8 mouse cellular contexts compared by ENCODE assay signal in the genomic region with DNA sequence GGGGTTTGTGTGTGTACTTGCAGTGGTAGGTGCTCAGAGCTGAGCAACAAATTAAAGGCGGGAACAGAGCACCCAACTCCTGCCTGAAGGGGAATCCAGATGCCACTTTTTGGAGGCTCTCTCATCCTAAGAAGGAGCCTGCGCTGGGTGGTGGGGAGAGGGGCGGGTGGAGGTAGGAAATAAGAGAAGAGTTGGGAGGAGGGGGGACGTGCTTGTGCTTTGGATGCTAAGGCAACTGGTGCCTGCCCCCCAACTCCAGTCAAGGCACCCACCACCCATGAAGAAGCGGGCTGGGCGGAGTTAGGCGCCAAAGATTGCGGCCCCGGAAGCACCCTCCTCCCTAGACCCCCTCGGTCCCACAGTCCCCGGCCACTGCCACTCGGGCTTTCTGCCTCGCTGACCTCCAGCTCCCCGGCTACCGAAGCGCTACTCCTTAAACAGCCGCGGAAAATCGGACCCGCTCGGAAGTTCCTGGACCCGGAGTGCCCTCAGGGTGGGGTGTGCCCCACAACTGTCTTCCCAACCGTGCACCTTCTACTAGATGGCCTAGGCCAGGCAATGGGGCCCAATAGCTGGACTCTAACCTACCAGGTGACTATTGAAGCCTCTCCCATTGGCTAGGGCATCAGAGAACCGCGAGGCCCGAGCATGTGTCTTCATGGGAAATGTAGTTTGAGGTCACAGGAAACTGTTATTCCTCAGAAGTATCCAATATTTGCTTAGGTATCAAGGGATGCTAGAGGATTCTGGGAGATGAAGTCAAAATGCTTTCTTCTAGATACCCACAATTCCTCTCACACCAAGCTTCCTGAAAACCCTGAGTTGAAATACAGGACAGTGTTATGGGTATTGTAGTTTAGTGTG. TPM values are rescaled to one million over a fixed set of nuclear protein-coding genes. Genes with fewer than 3 reads are reported as not detected.
DNase-seq lines count a peak whose midpoint lies in the region; ATAC-seq lines count a peak whose summit lies in the region.

Gene Enox2, minus strand, starts transcription at position 560 of the 864 bp plus-strand sequence.

- no peaks in the 10 kb centered on the region for H3K4me1 ChIP-seq in hindbrain, embryonic 14.5 days (replicated peaks; ENCODE audit: control insufficient read depth, insufficient read depth, low read length)

- H3K36me3 ChIP-seq in hindbrain, embryonic 14.5 days (replicated peaks; ENCODE audit: control insufficient read depth, insufficient read depth): no peaks in the 10 kb centered on the region

- H3K4me3 ChIP-seq in hindbrain, embryonic 14.5 days (replicated peaks; ENCODE audit: low read length): peak within 1 kb of the TSS; percentile 53

- peak within 1 kb of the TSS; percentile 62 for H3K4me2 ChIP-seq in hindbrain, embryonic 14.5 days (replicated peaks)

- DNase-seq in R1 (ENCODE audit: low read depth, low spot score): peak; percentile 95
- peak; percentile 79 to 81 for DNase-seq in cerebellum, postnatal 25 days
- DNase-seq in frontal cortex, postnatal 25 days (ENCODE audit: low spot score in 2 of 2): peak; percentile 50 to 68
- DNase-seq in hindbrain, embryonic 14.5 days (ENCODE audit: low spot score): peak; percentile 83
- DNase-seq in layer of hippocampus, postnatal 36 days: peak; percentile 78 to 84
- DNase-seq in lung, postnatal 36 days: peak; percentile 93
- peak; percentile 97 for DNase-seq in retina, postnatal 1 day
- peak; percentile 36 to 75 for DNase-seq in urinary bladder, adult 18-20 months (ENCODE audit: low spot score in 2 of 2)

- H3K27ac ChIP-seq in hindbrain, embryonic 14.5 days: peak within 1 kb of the TSS; percentile 78; the same call in 1 of the 2 replicates

- no peaks in the 10 kb centered on the region for H3K9me3 ChIP-seq in hindbrain, embryonic 14.5 days (ENCODE audit: control insufficient read depth, low read length)

- peak within 1 kb of the TSS; percentile 65 for H3K9ac ChIP-seq in hindbrain, embryonic 14.5 days

- peak; percentile 100 for ATAC-seq in hindbrain, embryonic 14.5 days (ENCODE audit: low FRiP score)

- WGBS in hindbrain, embryonic 14.5 days: 17% methylated on average over 23 of the region's 26 CpGs

- H3K27me3 ChIP-seq in hindbrain, embryonic 14.5 days (ENCODE audit: control insufficient read depth, insufficient read depth, low read length): no peaks in the 10 kb centered on the region

RNA-seq across cellular contexts. Expression of gene Enox2, which starts in this region (rescaled TPM):
- polyA plus RNA-seq in hindbrain, embryonic 14.5 days (2014; fragmentation: Nextera tagmentation; extraction: Ambion mirVana): 8.6 and 9.6 TPM in 2 replicates
- total RNA-seq in layer of hippocampus, postnatal 36 days (2021): 10 to 100 TPM; 16.8 to 16.9 TPM

Comparison
In these comparisons a context has a peak if more than half of its experiments do, and no peak if none do; other contexts are left out.
1. Peak in every context shown above with its lines: DNase-seq, ATAC-seq, H3K4me3 ChIP-seq and H3K27ac ChIP-seq.